Mouse (Mus musculus): ENCODE data around the gene Tlcd1.
"Not testable (repeated sequence)": the region's sequence is repeated elsewhere in the genome, so short reads cannot be mapped to it uniquely, and the experiment has no call there.

Tlcd1 gene

DNA sequence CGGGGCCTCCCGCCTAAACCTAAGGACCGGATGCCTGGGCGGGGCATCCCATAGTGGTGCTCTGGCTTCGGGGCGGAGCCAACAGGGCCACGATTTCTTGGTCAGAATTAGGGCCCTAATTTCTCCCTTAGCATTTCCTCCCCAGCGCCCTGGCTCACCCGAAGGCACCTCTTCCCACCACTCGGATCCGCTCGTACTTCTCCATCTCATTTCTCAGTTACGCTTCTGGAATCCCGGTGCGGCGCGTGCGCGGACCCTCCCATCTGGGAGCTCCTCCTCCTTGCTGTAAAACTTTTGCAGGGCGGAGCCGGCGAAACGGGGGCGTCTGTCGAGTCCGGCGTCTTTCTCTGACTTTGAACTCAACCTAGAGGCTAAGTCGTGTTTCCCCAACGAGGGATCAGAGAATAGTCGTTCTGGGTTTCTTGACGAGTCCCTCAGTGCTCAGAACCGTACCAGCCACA is at the start of gene Tlcd1, which contains the start of gene Nek8:
Gene Tlcd1, plus strand, starts transcription at position 310 of the 461 bp plus-strand sequence.
Gene Nek8, minus strand, starts transcription at position 274 of the 461 bp plus-strand sequence.
- peak; percentile 95 for DNase-seq (ENCODE audit: low read depth, low spot score)

DNA sequence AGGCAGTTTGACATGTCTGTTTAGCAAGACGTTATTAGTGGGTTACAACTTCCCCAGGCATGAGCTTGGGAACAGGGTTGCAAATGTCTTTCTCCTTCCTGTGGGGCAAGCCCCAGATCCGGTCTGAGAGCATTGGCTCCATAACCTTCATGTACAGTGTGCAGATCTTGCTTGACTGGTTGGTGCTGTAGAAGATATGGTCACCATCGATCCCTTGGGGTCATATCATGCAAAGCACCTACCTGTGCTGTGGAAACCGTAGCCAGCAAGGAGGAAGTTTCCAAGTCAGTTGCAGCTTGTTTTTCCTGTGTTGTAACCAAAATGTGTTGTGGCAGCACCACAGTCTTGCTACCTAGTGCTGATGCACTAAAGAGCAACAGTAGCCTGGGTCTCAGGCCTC is 49.8 kb upstream of the Tlcd1 start:
- no peak for DNase-seq (ENCODE audit: low read depth, low spot score)

DNA sequence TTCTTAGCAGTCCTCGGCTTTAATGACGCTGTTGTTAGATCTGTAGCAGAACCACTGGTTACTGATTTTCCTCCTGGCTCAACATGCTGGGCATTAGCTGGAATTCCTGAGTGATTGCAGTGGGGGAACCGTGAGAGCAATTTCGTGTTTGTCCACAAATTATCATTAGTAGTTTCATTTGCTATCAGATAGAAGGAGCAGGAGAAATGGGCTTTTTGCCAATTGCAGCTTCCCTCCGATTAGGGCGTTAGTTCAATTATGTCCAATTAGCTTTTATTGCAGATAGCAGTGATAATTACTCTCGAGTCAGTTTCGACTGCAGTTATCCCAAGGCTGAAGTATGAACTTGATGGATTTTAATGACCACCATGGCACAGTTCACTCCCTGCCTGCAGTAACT is 47.1 kb upstream of the Tlcd1 start:
- no peak for DNase-seq (ENCODE audit: low read depth, low spot score)

DNA sequence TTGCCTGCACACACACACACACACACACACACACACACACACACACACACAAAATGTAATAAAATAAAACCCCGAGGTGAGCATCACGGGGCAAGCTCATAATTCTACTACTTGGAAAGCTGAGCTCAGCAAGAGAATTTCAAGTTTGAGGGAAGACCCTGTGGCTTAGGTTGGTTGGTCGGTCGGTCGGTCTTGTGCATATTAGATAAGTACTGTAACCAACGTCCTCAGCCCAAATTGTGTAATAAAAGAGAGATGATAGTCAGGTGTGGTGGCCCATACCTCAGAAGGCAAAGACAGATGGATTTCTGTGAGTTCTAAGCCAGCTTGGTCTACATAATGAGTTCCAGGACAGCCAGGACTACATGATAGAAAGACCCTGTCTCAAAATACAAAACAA is 42.6 kb upstream of the Tlcd1 start:
- no peak for DNase-seq (ENCODE audit: low read depth, low spot score)

DNA sequence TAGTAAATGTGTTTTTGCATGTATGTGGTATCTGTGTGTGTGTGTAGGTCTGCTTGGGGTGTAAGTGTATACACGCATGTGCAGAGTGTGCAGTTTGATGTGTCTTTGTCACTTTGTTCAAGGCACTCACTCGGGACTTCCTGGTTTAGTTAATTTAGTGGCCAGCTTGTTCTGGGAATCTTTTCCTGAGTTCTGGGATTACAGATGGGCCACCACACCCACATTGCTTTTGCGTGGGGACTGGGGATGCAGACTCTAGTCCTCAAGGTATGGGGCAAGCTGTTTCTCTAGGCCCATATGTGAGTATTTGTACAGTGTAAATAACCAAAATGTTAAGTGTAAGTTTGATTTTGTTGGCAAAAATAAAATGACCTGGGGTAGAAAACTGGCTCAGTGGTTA is 42.2 kb upstream of the Tlcd1 start:
- DNase-seq (ENCODE audit: low read depth, low spot score): no peak

DNA sequence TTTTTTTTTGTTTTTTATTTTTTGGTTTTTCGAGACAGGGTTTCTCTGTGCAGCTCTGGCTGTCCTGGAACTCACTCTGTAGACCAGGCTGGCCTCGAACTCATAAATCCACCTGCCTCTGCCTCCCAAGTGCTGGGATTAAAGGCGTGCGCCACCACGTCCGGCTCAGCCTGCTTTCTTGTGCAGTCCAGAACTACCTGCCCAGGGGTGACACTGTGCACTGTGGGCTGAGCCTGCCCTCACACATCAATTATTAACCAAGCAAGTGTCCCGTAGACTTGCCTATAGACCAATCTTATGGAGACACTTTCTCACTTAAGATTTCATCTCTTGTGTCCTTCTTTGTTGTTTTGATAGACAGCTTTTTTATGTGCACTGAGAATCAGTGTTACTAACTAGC is 41.2 kb upstream of the Tlcd1 start:
- not testable (repeated sequence) for DNase-seq (ENCODE audit: low read depth, low spot score)

DNA sequence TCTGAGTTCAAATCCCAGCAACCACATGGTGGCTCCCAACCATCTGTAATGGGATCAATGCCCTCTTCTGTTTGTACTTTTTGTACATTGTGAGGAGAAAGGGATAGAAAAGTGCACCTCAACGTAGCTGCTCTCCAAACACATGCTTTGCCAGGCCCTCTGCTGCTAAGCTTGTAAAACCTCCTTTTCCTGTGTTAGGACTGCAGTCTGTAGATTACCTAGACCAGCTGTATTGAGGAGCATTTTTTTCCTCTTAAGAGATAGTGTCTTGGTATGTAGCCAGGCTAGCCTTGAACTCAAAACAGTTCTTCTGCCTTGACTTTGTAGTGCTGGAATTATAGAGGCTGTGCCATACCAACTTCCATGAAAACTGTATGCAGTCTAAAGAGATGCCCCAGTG is 40.4 kb upstream of the Tlcd1 start:
- DNase-seq (ENCODE audit: low read depth, low spot score): no peak

DNA sequence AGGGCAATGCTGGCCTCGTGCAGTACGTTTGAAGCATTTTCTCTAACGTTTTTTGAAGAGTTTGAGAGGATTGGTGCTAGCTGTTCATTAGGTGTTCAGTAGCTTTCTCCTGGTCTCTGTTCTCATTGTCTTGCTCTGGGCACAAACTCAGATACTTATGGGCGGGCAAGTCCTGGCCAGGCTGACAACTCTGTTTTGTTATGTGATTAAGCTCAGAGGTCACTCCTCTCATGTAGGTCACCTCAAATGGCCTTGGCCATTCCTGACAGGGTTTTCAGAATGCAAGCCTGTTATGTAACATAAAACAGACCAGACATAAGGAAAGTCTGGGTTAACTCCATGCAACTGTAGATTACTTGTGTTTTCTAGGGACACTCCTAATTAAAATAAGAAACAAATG is 38.9 kb upstream of the Tlcd1 start:
- DNase-seq (ENCODE audit: low read depth, low spot score): no peak

DNA sequence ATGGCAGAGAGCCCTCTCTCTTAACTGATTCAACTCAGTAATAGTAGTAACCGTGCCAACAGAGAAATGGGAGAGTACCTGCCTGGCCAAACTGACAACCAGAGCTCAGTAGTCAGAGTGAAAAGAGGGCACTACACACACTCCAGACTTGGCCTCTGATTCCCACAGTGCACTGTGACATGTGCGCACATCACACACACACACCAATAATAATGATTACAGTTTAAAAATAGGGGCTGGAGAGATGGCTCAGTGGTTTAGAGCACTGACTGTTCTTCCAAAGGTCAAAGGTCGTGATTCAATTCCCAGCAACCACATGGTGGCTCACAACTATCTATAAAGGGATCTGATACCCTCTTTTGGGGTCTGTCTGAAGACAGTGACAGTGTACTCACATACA is 38.5 kb upstream of the Tlcd1 start:
- no peak for DNase-seq (ENCODE audit: low read depth, low spot score)

DNA sequence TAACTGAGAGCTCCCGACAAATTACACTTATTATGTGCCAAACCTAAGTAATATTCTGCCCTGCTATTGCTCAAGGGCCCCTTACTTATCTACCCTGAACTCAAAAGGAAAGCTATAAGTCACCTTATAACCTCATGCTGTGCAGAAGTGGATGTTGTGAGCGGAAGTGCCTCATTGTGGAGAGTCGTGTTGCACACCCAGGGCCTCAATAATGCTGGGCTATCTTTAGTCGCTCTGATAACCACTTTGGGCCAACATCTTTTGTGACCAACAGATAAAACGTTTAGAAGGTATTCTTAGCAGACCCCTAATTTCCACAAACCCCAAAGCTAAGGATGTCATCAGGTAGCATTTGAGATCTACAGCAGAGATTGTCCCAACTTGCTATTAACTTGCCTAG is 35.8 kb upstream of the Tlcd1 start:
- no peak for DNase-seq (ENCODE audit: low read depth, low spot score)

DNA sequence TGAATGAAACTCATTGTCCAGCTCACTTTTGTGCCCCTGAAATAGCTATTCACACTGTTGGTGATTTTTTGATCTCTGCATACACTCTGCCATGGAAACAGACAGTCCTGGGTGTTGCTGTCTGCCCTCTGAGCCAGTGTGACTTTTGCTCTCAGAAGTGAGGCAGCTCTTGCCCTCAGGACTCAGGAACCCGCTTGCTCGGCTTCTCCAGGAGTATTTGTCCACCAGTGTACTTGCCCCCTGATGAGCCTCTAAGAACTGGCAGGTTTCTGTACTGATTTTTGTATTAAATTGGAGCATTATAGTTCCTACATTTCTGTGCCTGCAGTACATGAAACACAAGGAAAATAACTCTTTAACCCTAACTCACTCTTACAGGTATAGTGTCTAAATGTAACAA is 33.0 kb upstream of the Tlcd1 start:
- no peak for DNase-seq (ENCODE audit: low read depth, low spot score)

DNA sequence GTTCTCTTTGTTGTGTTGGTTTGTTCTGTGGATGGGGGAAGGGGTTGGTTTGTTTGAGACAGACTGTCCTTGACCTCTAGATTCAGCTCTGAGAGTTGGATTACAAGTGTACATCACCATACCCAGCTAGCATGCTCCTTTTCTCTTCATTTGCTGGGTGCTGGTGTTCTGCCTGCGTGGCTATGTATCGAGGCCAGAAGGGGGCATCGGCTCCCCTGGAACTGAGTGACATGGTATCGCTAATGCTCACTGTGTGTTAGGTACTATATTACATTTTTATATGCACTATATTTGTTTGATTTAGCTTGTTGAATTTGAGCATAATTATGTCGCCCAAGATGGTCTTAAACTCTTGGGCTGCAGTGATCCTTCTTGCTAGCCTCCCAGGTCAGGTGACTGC is 30.3 kb upstream of the Tlcd1 start:
- no peak for DNase-seq (ENCODE audit: low read depth, low spot score)

DNA sequence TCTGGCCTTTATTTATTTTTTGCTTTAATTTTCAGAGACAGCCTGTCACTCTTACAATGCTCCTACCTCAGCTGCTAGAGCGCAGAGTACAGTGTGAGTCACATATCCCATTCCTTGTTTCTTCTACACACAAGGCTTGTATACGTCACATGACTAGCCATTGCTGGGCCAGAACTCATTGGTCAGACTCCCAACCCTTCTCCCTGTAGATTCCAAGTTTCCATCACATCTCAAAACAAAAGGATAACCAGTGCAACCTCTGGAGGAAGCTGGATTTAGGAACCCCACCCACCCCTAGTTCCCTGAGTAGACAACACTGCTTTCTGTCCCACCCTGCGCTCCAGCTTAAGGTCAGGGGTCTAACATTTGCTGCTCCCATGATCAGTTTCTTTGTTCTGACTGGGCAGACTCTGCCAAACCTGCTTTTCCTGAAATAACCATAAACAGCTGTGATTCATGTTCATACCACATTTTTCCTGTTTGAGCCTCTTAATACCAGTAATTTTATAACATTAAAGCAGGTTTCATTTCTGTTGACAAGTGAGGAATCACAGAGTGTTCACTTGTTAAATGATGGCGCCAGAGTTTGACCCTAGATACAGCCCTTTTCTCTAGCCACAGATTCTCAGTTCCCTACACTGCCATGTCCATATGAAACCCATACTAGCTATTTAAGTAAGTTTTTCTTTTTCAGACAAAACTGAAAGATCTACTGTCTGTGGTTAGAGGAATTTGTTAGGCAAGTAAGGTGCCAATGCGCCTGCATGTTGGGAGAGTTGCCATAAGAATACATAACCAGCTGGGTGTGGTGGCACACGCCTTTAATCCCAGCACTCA is 29.6 kb upstream of the Tlcd1 start:
- DNase-seq (ENCODE audit: low read depth, low spot score): no peak

DNA sequence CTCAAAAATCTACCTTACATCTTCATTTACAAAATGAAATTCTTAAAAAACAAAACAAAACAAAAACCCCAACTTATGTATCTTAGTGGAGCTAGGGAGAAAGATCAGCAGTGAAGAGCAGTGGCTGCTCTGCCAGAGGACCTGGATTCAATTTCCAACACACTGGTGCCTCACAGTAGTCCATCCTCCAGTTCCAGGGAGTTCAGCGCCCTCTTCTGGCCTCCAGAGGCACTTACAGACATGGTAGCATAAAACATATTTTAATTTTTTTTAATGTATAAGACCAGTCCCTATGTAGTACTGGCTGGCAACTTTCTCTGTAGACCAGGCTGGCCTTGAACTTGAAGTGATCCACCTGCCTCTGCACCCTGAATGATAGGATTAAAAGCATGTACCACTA is 25.4 kb upstream of the Tlcd1 start:
- DNase-seq (ENCODE audit: low read depth, low spot score): peak; percentile 54

DNA sequence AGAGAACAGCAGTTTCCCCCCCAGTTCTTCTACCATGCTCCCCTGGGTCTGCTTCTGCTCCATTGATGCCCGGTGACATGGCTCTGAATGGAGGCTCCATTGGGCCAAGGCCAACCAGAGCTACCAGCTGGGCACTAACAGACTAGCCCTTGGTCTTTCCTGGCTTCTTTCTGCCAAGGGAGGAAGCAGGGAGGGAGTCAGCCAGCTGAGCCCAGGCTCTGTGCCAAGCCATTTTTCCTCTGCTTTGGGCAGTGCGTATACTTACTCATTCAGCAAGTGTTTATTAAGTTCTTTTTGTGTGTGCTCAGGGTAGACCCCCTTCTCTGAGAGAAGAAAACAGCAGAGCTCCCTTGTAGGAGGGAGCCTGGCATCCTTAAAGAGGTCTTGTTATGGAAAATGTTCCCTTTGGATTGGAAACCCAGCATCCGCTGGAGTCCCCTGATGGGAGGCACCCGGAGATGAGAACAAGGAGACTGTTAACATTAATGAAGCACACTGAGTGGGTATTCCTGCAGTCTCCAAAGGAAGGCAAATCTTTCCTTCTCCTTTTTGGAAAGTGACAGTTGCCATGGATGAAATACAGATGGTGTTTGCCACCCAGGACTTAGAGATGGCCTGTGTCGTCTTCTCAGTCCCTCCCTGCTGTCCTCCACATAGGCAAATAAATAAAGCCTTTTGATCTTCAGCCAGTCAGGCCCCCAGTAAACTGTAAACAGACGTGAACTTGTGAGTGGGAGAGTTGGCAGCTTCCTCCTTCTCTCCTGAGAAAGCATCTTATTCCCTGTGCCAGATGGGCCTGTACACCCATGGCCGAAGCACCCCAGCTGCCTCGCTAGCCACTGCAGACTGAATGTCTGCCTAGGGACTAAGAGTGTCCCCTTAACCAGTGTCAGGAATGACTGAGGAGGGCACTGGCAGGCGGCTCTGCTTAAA is 23.9 kb upstream of the Tlcd1 start:
- DNase-seq (ENCODE audit: low read depth, low spot score): no peak

DNA sequence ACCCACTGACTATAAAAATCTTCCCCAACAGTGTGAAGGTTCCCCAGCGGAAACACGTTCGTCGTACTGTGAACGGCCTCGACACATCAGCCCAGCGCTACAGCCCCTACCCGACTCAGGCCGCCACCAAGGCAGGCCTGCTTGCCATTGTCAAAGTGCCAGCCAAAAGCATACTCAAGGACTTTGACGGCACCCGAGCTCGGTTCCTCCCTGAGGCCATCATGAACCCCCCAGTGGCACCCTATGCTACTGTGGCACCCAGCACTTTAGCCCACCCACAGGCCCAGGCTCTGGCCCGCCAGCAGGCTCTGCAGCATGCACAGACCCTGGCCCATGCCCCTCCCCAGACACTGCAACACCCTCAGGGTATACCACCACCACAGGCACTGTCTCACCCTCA is 22.7 kb upstream of the Tlcd1 start:
- DNase-seq (ENCODE audit: low read depth, low spot score): no peak

DNA sequence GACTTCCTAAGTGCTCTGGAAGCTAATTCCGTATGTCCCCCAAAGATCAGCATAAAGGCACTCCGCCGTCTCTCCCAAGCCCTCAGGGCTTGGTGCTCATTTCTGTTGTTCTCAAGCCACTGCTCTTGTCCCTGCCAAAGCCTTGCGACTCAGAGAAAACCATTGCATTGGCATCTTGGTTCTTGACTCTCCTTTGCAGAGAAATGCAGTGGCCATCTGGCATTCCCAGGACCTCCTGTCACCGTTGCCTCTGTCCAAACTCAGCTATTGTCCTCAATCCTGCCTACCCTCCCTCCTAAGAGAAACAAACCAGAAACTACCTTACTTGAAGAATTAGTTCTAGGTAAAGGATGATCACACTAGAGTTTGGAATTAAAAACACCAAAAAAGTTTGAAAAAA is 20.8 kb upstream of the Tlcd1 start:
- no peak for DNase-seq (ENCODE audit: low read depth, low spot score)

DNA sequence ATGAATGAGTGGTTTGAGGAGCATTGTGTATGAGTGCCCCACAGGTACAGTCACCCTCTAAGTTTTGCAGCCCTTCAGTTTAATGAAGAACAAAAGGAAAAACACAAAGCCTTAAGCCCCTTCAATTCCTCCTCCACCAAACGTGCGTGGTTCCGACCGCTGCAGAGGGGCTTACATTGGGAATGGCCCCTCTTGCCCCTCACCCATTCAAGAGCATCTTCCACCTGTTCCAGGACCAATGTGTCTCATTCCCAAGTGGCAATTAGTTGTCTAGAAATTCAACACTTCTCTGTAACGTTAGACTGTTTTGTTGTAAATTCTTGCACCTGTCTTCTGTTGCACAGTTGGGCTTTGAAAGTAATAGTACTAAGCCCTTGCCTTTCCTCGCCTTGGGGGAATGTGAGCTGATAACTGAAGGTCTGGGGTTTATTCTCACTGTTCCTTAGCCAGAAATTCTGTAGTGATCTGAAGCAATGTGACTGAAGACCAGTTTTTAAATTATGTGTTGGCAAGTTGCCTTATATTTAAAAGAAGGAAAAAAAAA is 20.3 kb upstream of the Tlcd1 start:
- no peak for DNase-seq (ENCODE audit: low read depth, low spot score)

DNA sequence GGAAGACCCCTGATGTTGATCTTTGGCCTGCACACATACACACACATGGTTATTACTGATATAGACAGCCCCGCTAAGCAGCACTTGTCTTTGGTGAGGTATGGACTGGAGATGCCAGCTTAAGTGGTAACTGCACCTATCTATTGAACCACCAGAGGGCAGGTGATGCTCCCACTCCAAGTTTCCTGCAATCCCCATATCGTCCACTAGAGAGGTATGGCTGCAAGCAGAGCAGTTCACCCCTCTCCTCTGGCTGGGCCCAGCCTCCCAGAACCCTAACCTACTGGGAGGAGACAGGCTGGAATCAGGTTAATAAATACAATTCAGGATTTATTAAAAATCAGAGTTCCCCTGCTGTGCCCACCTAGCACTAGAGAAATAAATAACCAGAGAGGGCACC is 17.4 kb upstream of the Tlcd1 start:
- DNase-seq (ENCODE audit: low read depth, low spot score): peak; percentile 92

DNA sequence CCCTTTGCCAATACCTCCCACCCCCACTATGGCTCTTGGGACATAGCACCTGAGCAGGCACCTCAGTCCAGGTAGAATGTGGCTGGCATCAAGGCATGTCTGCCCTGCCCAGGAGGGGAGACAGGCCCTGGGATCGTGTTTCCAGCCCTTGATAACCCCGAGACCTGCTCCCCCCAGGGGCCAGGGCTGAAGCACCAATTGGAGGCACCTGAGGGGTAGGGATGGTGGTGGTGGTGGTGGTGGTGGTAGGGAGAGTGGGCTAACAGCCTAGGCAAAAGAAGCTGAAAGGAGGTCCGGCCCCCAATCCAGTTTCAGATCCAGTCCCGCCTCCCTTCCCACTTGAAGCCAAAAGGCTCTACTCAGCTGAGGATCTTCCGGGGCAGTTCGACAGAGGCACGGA is 17.0 kb upstream of the Tlcd1 start:
- no peak for DNase-seq (ENCODE audit: low read depth, low spot score)

DNA sequence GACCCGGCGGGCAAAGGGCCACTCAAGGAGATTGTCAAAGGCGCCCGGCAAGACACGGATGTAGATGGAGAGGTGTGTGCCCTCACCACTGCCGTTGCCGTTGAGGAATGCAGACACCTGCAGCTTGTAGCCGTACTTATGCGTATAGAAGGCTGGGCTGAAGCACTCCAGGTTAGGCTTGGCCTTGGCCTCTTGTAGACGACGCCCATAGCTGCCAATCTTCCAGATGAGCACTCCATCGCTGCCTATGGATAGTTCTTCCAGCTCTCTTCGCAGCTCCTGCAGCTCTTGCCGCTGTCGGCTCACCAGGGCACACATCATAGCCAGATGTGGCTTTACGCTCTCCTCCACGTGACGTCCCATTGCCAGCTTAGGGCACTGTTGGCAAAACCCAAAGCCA is 16.3 kb upstream of the Tlcd1 start:
- DNase-seq (ENCODE audit: low read depth, low spot score): no peak

DNA sequence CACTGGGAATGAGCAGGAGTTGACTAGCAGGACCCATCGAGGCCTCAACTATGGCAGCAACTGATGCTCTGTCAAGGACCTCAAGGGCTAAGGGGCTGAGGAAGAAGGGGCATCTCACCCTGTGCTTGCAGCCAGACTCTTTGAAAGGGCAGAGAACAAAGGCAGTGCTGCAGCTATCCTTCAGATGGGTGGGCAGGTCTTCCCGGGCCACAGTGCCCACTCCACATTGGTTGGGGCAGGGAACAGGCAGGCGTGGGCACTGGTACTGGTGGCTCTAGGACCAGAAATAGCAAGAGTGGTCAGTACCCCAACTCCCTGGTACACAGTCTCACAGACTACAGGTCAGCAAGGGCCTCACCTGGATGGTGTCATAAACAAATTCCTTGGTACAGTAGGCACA is 15.8 kb upstream of the Tlcd1 start:
- no peak for DNase-seq (ENCODE audit: low read depth, low spot score)
